Mouse (Mus musculus) liver, postnatal 0 days (tissue): ENCODE measurements around the gene Igf2bp1. TPM values are rescaled to one million over a fixed set of nuclear protein-coding genes. Genes with fewer than 3 reads are reported as not detected.
A peak's percentile ranks its signal among the peaks of the same experiment; 100 is the strongest.

Experiments
- ATAC-seq: fragments of 200-750 bp; cut with Nextera tagmentation; 2 replicates; pipeline ENCODE4 v1.8.0; 2017; ENCODE audit warnings: mild to moderate bottlenecking, moderate library complexity
- DNase-seq: peaks from one replicate; pipeline ENCODE4 v3.0.0-alpha.2; 2016
- H3K27ac ChIP-seq: fragments of 300-500 bp; sonication (generic); 2 replicates; pipeline ENCODE4 v1.5.1; 2014; ENCODE audit warnings: antibody characterized with exemption, moderate library complexity, mild to moderate bottlenecking, low read depth
- H3K27me3 ChIP-seq: fragments of 300-500 bp; sonication (generic); 2 replicates; pipeline ENCODE4 v1.6.1; 2014; ENCODE audit warnings: low read length, control low read depth, mixed read lengths; ENCODE audit not compliant: insufficient read depth
- H3K36me3 ChIP-seq: fragments of 300-500 bp; sonication (generic); replicated peaks from 2 replicates; pipeline ENCODE4 v1.6.1; 2014; ENCODE audit warnings: mild to moderate bottlenecking, control low read depth, low read length, moderate library complexity, mixed read lengths; ENCODE audit not compliant: insufficient read depth
- H3K4me1 ChIP-seq: fragments of 300-500 bp; sonication (generic); 2 replicates; pipeline ENCODE4 v1.6.1; 2014; ENCODE audit warnings: antibody characterized with exemption, mild to moderate bottlenecking, control low read depth; ENCODE audit not compliant: insufficient read depth
- H3K4me2 ChIP-seq: fragments of 300-500 bp; sonication (generic); 2 replicates; pipeline ENCODE4 v1.6.1; 2014; ENCODE audit warnings: low read depth, mild to moderate bottlenecking, low read length, moderate library complexity, mixed read lengths
- H3K4me3 ChIP-seq: fragments of 300-500 bp; sonication (generic); 2 replicates; pipeline ENCODE4 v1.5.1; 2014; ENCODE audit warnings: low read depth, low read length
- H3K9ac ChIP-seq: fragments of 300-500 bp; sonication (generic); replicated peaks from 2 replicates; pipeline ENCODE4 v1.6.1; 2014; ENCODE audit warnings: mild to moderate bottlenecking, moderate library complexity
- H3K9me3 ChIP-seq: fragments of 300-500 bp; sonication (generic); 2 replicates; pipeline ENCODE4 v1.6.1; 2016; ENCODE audit warnings: mild to moderate bottlenecking, control low read depth, low read length, mixed read lengths
- CTCF ChIP-seq: sonication (generic); IDR thresholded peaks from 2 replicates; pipeline ENCODE4 v1.5.1; 2016; ENCODE audit warnings: antibody characterized with exemption, low read depth
- EP300 ChIP-seq: IDR thresholded peaks from 2 replicates; pipeline ENCODE4 v1.6.1; 2016; ENCODE audit warnings: antibody characterized with exemption, low read depth, mild to moderate bottlenecking
- WGBS: fragments of 180-500 bp; shearing (Covaris S2); extraction: QIAGEN DNeasy Blood & Tissue Kit; methylation state at CpG from one replicate; pipeline ENCODE4 v1.1.7; 2014; ENCODE audit not compliant: insufficient replicate concordance; 5-methylcytosine and 5-hydroxymethylcytosine counted together
- microRNA-seq: library from miRNA; unstranded; fragments of <30 nt; microRNA quantifications from one replicate; pipeline ENCODE4, GENCODE M21; 2016
- polyA plus RNA-seq: library from polyadenylated mRNA; unstranded; fragments of >200 nt; fragmentation: Nextera tagmentation; extraction: Ambion mirVana; gene quantifications from 2 replicates; pipeline ENCODE4 v1.2.1, GENCODE M21; 2015

Igf2bp1 gene
- polyA plus RNA-seq, 1 experiment from 2014 or later: 2.8 TPM

- Histone ChIP-seq H3K36me3 (no peaks in the 10 kb centered on the region), H3K4me2 (no peak overlapping the region), H3K9ac (no peak overlapping the region), H3K9me3 (no peaks in the 10 kb centered on the region), H3K27ac (no peak overlapping the region), H3K4me3 (0 out of 2 replicates have a peak overlapping the region, but pooled peaks have one; percentile 10), H3K27me3 (peaks cover 69% of the 10 kb centered on the region), H3K4me1 (peaks cover 11% of the 10 kb centered on the region)
- TF ChIP-seq CTCF (no peak), EP300 (no peak)
- WGBS: 3% methylated on average over 28 of the region's 28 CpGs
- ATAC-seq: no peak
- no peak for DNase-seq
Observed at GRCm38 (mm10) chr11:95915006-95915710, 90.6 kb downstream of the Igf2bp1 start.

GRCm38 (mm10) chr11:95914571-95914991 lies 91.2 kb downstream of the Igf2bp1 start, which contains the start of gene B4galnt2:
B4galnt2 (minus strand) TSS chr11:95914891.
- Histone ChIP-seq H3K27me3 (peaks cover 67% of the 10 kb centered on the region), H3K4me3 (peak within 1 kb of the TSS; percentile 10; the same call in 1 of the 2 replicates), H3K9me3 (no peaks in the 10 kb centered on the region), H3K27ac (no peak within 1 kb of the TSS), H3K4me1 (peaks cover 11% of the 10 kb centered on the region), H3K4me2 (0 out of 2 replicates have a peak within 1 kb of the TSS, but pooled peaks have one; percentile 18), H3K9ac (no peak within 1 kb of the TSS), H3K36me3 (no peaks in the 10 kb centered on the region)
- ATAC-seq (0 out of 2 replicates have a peak, but pooled peaks have one; percentile 25), DNase-seq (peak; percentile 47)
- WGBS: under 1% methylated on average over 35 of the region's 35 CpGs
- no peak for TF ChIP-seq CTCF
- no peak for TF ChIP-seq EP300

DNA sequence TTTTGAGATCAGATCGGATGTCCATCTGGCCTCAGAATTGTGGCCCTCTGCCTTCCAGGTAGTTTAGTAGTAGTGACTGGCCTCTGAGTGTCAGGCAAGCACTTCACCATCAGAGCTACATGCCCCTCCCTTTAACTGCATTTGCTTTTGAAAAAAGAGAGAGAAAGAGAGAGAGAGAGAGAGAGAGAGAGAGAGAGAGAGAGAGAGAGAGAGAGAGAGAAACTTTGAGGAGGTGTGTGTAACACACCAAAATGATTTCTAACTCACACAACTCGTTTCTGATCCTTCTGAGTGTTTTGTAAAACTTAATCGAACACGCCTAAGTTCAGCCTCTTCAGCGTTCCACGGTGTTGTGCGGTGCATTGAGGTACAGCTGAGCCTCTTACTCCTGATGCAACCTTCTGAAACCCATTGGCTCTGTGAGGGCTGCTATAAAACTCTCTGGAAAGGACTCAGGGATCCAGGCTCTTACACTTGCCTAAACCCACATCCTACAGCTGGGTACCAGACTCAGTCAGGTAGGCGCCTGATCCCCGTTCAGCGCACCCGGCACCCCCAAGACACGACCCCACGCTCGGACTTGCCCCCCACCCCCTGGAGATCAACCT lies 91.7 kb downstream of the Igf2bp1 start:
- DNase-seq (no peak), ATAC-seq (no peak)
- peaks cover 67% of the 10 kb centered on the region for H3K27me3 ChIP-seq
- no peak overlapping the region for H3K4me2 ChIP-seq
- H3K4me1 ChIP-seq: peaks cover 11% of the 10 kb centered on the region
- TF ChIP-seq EP300: no peak
- H3K9me3 ChIP-seq: no peaks in the 10 kb centered on the region
- H3K36me3 ChIP-seq: no peaks in the 10 kb centered on the region
- no peak overlapping the region for H3K27ac ChIP-seq
- H3K4me3 ChIP-seq: 0 out of 2 replicates have a peak overlapping the region, but pooled peaks have one; percentile 4
- WGBS: 5% methylated on average over 14 of the region's 14 CpGs
- no peak overlapping the region for H3K9ac ChIP-seq

GRCm38 (mm10) chr11:95911579-95911978 lies 94.2 kb downstream of the Igf2bp1 start:
- Histone ChIP-seq H3K4me1 (peaks cover 11% of the 10 kb centered on the region), H3K9me3 (no peaks in the 10 kb centered on the region), H3K9ac (no peak overlapping the region), H3K36me3 (no peaks in the 10 kb centered on the region), H3K4me3 (no peak overlapping the region), H3K27ac (no peak overlapping the region), H3K27me3 (peaks cover 52% of the 10 kb centered on the region), H3K4me2 (no peak overlapping the region)
- DNase-seq: no peak
- no peak for TF ChIP-seq EP300
- TF ChIP-seq CTCF: no peak
- ATAC-seq: no peak
- 42% methylated on average over 6 of the region's 7 CpGs for WGBS

DNA sequence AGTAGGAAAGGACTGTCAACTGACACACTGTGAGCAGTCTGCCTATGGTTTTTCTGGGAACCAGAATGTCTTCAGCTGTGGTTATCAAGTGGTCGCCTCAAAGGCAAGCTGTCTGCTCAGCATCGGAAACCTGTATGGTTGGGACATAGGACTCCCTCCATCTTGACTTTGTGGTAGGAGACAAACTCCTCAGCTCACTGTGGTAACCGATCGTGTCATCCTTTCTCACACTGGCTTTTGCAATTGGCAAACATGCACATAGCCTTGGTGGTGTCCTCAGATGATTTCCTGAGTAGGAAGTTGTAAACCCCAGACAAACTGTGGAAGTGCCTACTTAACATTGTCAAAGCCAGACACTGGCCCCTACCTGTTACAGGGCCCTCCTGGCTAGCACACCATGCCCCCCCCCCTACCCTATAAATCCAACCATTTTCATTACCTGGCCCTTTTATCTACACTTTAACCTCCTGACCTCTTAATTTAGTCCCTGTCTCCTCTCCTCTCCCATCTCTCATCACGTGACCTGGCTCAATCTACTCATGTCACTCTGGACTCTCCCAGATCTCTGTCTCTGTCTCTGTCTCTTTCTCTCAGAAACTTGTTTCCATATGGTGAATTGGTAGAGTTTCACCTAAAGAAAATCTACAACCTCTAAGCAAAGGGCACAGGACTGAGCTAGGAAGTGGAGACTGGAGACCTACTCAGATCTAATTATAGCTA lies 97.8 kb downstream of the Igf2bp1 start:
- Histone ChIP-seq H3K27me3 (peaks cover 17% of the 10 kb centered on the region), H3K9ac (no peak overlapping the region), H3K4me3 (no peak overlapping the region), H3K4me2 (no peak overlapping the region), H3K4me1 (no peaks in the 10 kb centered on the region), H3K9me3 (no peaks in the 10 kb centered on the region), H3K36me3 (no peaks in the 10 kb centered on the region), H3K27ac (no peak overlapping the region)
- DNase-seq: no peak
- no peak for ATAC-seq
- no peak for TF ChIP-seq EP300
- TF ChIP-seq CTCF: no peak
- WGBS: 47% methylated on average over 5 of the region's 5 CpGs

Small RNA genes within 50 kb of the gene (microRNA-seq; reads per million reads assigned to microRNA genes)
- not detected for gene Mir3063

Other genes starting within 250 kb of the Igf2bp1 start
- 1.9 and 2.0 TPM in 2 replicates for gene Phospho1, start 181.4 kb downstream of the Igf2bp1 start, polyA plus RNA-seq
- gene Gngt2, start 168.7 kb downstream of the Igf2bp1 start, polyA plus RNA-seq: 30.2 and 32.2 TPM in 2 replicates
- gene Abi3, start 163.5 kb downstream of the Igf2bp1 start, polyA plus RNA-seq: 9.8 and 10.2 TPM in 2 replicates
- 0.14 and 0.18 TPM in 2 replicates for gene B4galnt2, start 91.0 kb downstream of the Igf2bp1 start, polyA plus RNA-seq
- not detected in 2 replicates for gene Gip, start 18.6 kb upstream of the Igf2bp1 start, polyA plus RNA-seq
- 46.9 and 47.5 TPM in 2 replicates for gene Snf8, start 28.9 kb upstream of the Igf2bp1 start, polyA plus RNA-seq
- gene Ube2z, start 59.4 kb upstream of the Igf2bp1 start, polyA plus RNA-seq: 11.5 and 12.3 TPM in 2 replicates
- 781 and 849 TPM in 2 replicates for gene Atp5g1, start 69.7 kb upstream of the Igf2bp1 start, polyA plus RNA-seq
- gene Calcoco2, start 106.0 kb upstream of the Igf2bp1 start, polyA plus RNA-seq: not detected in 2 replicates
- gene Ttll6, start 127.8 kb upstream of the Igf2bp1 start, polyA plus RNA-seq: not detected in 2 replicates
- not detected in 2 replicates for gene Hoxb13, start 188.4 kb upstream of the Igf2bp1 start, polyA plus RNA-seq